Mouse (Mus musculus) kidney, postnatal 0 days (tissue): Measurements from ENCODE around the gene Hace1. TPM values are rescaled to one million over a fixed set of nuclear protein-coding genes. Genes with fewer than 3 reads are reported as not detected.
A peak's percentile ranks its signal among the peaks of the same experiment; 100 is the strongest.
"Not testable (repeated sequence)": the region's sequence is repeated elsewhere in the genome, so short reads cannot be mapped to it uniquely, and the experiment has no call there.

ENCODE experiments used
- ATAC-seq: fragments of 200-750 bp; cut with Nextera tagmentation; replicated peaks from 2 replicates; pipeline ENCODE4 v1.8.0; 2017; ENCODE audit warnings: low read depth, moderate number of reproducible peaks, moderate TSS enrichment, moderate library complexity; ENCODE audit not compliant: low FRiP score
- DNase-seq: peaks from one replicate; pipeline ENCODE4 v3.0.0-alpha.2; 2016; ENCODE audit warnings: low spot score
- H3K27ac ChIP-seq: fragments of 300-500 bp; sonication (generic); 2 replicates; pipeline ENCODE4 v1.5.1; 2014; ENCODE audit warnings: mild to moderate bottlenecking
- H3K27me3 ChIP-seq: fragments of 300-500 bp; sonication (generic); 2 replicates; pipeline ENCODE4 v1.6.1; 2014; ENCODE audit warnings: low read length, mixed read lengths; ENCODE audit not compliant: insufficient read depth
- H3K36me3 ChIP-seq: fragments of 300-500 bp; sonication (generic); 2 replicates; pipeline ENCODE4 v1.6.1; 2014; ENCODE audit warnings: low read length, mixed read lengths; ENCODE audit not compliant: insufficient read depth
- H3K4me1 ChIP-seq: fragments of 300-500 bp; sonication (generic); replicated peaks from 2 replicates; pipeline ENCODE4 v1.6.1; 2014; ENCODE audit warnings: antibody characterized with exemption, low read length, mixed read lengths; ENCODE audit not compliant: insufficient read depth
- H3K4me2 ChIP-seq: fragments of 300-500 bp; sonication (generic); 2 replicates; pipeline ENCODE4 v1.6.1; 2014; ENCODE audit warnings: mild to moderate bottlenecking, low read length, moderate library complexity, mixed read lengths
- H3K4me3 ChIP-seq: fragments of 300-500 bp; sonication (generic); replicated peaks from 2 replicates; pipeline ENCODE4 v1.5.1; 2014; ENCODE audit warnings: low read depth, low read length
- H3K9ac ChIP-seq: fragments of 300-500 bp; sonication (generic); 2 replicates; pipeline ENCODE4 v1.6.1; 2014; ENCODE audit warnings: low read depth, low read length
- H3K9me3 ChIP-seq: fragments of 300-500 bp; sonication (generic); replicated peaks from 2 replicates; pipeline ENCODE4 v1.6.1; 2016; ENCODE audit warnings: low read length, inconsistent platforms, mixed read lengths
- CTCF ChIP-seq: IDR thresholded peaks from 2 replicates; pipeline ENCODE4 v1.5.1; 2016; ENCODE audit warnings: antibody characterized with exemption, low read depth, mild to moderate bottlenecking, moderate library complexity
- WGBS: fragments of 180-500 bp; shearing (Covaris S2); extraction: QIAGEN DNeasy Blood & Tissue Kit; methylation state at CpG from one replicate; pipeline ENCODE4 v1.1.7; 2014; 5-methylcytosine and 5-hydroxymethylcytosine counted together
- polyA plus RNA-seq: library from polyadenylated mRNA; unstranded; fragments of >200 nt; fragmentation: Nextera tagmentation; extraction: Ambion mirVana; gene quantifications from 2 replicates; pipeline ENCODE4 v1.2.1, GENCODE M21; 2015

The Hace1 gene
- polyA plus RNA-seq, result 11.8 and 12.4 TPM in 2 replicates

DNA sequence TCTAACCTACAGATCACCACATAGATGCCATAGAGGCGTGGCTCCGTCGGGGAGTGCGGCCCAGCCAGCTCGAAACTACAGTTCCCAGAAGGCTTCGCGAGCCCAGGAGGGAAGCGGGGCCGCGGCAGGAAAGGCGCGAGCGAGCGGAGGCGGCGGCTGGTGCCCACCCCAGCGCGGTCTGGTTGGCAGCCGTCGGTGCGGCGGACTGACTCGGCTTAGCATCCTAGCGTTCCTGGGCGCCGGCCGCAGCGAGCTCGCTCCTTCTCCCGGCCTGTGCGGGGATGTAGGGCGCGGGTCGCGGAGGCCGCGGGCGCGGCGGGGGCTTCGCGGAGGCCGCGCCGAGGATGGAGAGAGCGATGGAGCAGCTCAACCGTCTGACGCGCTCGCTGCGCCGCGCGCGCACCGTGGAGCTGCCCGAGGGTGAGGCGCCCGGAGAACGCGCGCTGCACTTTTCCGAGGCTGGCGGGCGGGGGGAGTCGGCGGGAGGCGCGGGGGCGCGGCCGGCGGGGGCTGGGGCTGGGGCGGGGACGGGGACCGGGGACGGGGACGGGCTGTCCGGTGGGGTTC, at the start of gene Hace1:
Hace1 (plus strand) TSS at position 99 of the 567 bp plus-strand sequence.
- H3K4me3 ChIP-seq, result peak within 1 kb of the TSS; percentile 93
- whole genome bisulfite sequencing, result under 1% methylated on average over 69 of the region's 79 CpGs
- H3K4me2 ChIP-seq, result peak within 1 kb of the TSS; percentile 67
- no peaks in the 10 kb centered on the region for H3K9me3 ChIP-seq
- peak; percentile 94 for ATAC-seq
- H3K4me1 ChIP-seq, result no peaks in the 10 kb centered on the region
- DNase-seq, result peak; percentile 90
- peak within 1 kb of the TSS; percentile 87 for H3K27ac ChIP-seq
- no peaks in the 10 kb centered on the region for H3K27me3 ChIP-seq
- H3K9ac ChIP-seq, result peak within 1 kb of the TSS; percentile 86
- TF ChIP-seq CTCF, result no peak
- no peaks in the 10 kb centered on the region for H3K36me3 ChIP-seq

- H3K36me3 ChIP-seq, H3K27me3 ChIP-seq, H3K4me1 ChIP-seq, H3K4me3 ChIP-seq, DNase-seq, ATAC-seq, H3K9me3 ChIP-seq, H3K27ac ChIP-seq, H3K9ac ChIP-seq, H3K4me2 ChIP-seq: not testable (repeated sequence)
- WGBS, result 95% methylated on average over 16 of the region's 16 CpGs
Observed at GRCm38 (mm10) chr10:45537334-45537733, 40.3 kb upstream of the Hace1 start.

GRCm38 (mm10) chr10:45542726-45543125, 34.9 kb upstream of the Hace1 start:
- TF ChIP-seq CTCF, result no peak
- no peak overlapping the region for H3K4me2 ChIP-seq
- DNase-seq (no peak), ATAC-seq (no peak)
- no peaks in the 10 kb centered on the region for H3K4me1 ChIP-seq
- 76% methylated on average over 2 of the region's 2 CpGs for WGBS
- H3K9ac ChIP-seq, result no peak overlapping the region
- H3K27ac ChIP-seq, result no peak overlapping the region
- H3K9me3 ChIP-seq, result no peaks in the 10 kb centered on the region
- H3K27me3 ChIP-seq, result no peaks in the 10 kb centered on the region
- H3K4me3 ChIP-seq, result no peak overlapping the region
- no peaks in the 10 kb centered on the region for H3K36me3 ChIP-seq

DNA sequence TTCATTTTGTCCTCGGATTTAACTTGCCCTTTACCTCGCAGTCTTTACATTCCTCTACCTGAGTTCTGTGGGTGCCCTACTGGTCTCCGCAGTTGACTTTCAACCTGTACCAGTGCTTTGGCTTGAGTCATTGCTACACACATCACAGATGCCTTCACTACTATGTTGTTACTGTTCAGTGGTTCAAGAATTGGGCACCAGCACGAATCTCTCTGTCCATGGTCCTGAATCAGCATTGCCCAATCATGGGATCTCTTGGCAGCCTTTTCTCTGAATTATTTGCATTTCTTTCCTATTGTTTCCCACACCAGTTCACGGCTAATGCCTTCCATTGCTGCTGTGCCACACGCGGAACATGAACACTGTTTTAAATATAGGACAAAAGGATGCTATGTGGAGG, 30.8 kb upstream of the Hace1 start:
- Histone ChIP-seq H3K4me1 (no peaks in the 10 kb centered on the region), H3K9me3 (no peaks in the 10 kb centered on the region), H3K36me3 (no peaks in the 10 kb centered on the region), H3K27me3 (no peaks in the 10 kb centered on the region), H3K9ac (no peak overlapping the region), H3K4me2 (no peak overlapping the region), H3K4me3 (no peak overlapping the region), H3K27ac (no peak overlapping the region)
- peak; percentile 79 for ATAC-seq
- no peak for TF ChIP-seq CTCF
- peak; percentile 83 for DNase-seq
- WGBS, result 44% methylated on average over 7 of the region's 7 CpGs

DNA sequence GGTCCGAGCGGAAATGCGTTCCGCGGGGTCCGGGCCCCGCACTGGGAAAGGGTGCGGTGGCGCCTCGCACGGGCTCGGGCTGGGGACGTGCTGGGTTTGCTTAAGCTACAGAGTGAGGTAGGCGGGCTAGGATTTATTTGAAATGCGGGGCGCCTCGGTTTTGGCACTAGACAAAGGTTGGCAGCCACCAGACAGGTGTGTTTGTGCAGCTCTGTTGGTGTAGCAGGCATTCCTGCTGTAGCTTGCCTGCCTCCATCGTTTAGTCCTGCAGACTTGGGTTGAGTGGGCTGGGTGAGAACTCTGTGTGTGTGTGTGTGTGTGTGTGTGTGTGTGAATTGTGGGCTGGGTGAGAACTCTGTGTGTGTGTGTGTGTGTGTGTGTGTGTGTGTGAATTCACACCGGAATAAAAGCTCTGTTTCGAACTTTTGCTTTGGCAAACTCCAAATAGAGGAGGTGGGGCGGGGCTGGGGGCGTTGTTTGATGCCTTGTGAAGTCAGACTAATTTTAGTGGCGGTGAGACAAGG, 731 bp downstream of the Hace1 start:
- H3K27ac ChIP-seq, result peak overlapping the region; percentile 87
- H3K4me1 ChIP-seq, result no peaks in the 10 kb centered on the region
- no peaks in the 10 kb centered on the region for H3K27me3 ChIP-seq
- no peaks in the 10 kb centered on the region for H3K36me3 ChIP-seq
- ATAC-seq (peak; percentile 83), DNase-seq (peak; percentile 51)
- H3K4me2 ChIP-seq, result peak overlapping the region; percentile 67
- H3K9ac ChIP-seq, result peak overlapping the region; percentile 86
- no peak for TF ChIP-seq CTCF
- H3K9me3 ChIP-seq, result no peaks in the 10 kb centered on the region
- whole genome bisulfite sequencing, result under 1% methylated on average over 23 of the region's 23 CpGs
- peak overlapping the region; percentile 93 for H3K4me3 ChIP-seq

GRCm38 (mm10) chr10:45583310-45583709, 5.7 kb downstream of the Hace1 start:
- WGBS, result 83% methylated on average over 1 of the region's 1 CpGs
- Histone ChIP-seq H3K27me3 (no peaks in the 10 kb centered on the region), H3K27ac (no peak overlapping the region)

GRCm38 (mm10) chr10:45583829-45584228, 6.2 kb downstream of the Hace1 start:
- no peaks in the 10 kb centered on the region for H3K9me3 ChIP-seq
- H3K27me3 ChIP-seq, result no peaks in the 10 kb centered on the region
- 94% methylated on average over 6 of the region's 6 CpGs for WGBS
- no peak overlapping the region for H3K27ac ChIP-seq
- H3K36me3 ChIP-seq, result no peaks in the 10 kb centered on the region
- H3K9ac ChIP-seq, result no peak overlapping the region
- H3K4me2 ChIP-seq, result no peak overlapping the region
- no peak for ATAC-seq
- TF ChIP-seq CTCF, result no peak
- H3K4me1 ChIP-seq, result no peaks in the 10 kb centered on the region
- no peak for DNase-seq
- H3K4me3 ChIP-seq, result no peak overlapping the region

More at GRCm38 (mm10) chr10:45583310-45583709, 5.7 kb downstream of the Hace1 start:
- no peaks in the 10 kb centered on the region for H3K36me3 ChIP-seq
- no peak for DNase-seq
- H3K4me2 ChIP-seq, result no peak overlapping the region
- H3K4me1 ChIP-seq, result no peaks in the 10 kb centered on the region
- H3K4me3 ChIP-seq, result no peak overlapping the region
- no peaks in the 10 kb centered on the region for H3K9me3 ChIP-seq
- TF ChIP-seq CTCF, result no peak
- no peak overlapping the region for H3K9ac ChIP-seq
- ATAC-seq, result no peak
